Mouse (Mus musculus) forebrain, embryonic 14.5 days (tissue): ENCODE measurements at regions not wholly inside any gene's neighbourhood (a gene's known extent, or its start where the extent isn't known, plus 50 kb on each side); places are given as distances from the start of the nearest gene placed in this dataset.

Experiments
- ATAC-seq: fragments of 200-750 bp; cut with Nextera tagmentation; 2 replicates; pipeline ENCODE4 v1.8.0; 2017; ENCODE audit warnings: mild to moderate bottlenecking, moderate library complexity
- DNase-seq: peaks from one replicate; pipeline ENCODE4 v3.0.0-alpha.2; 2015; ENCODE audit warnings: low spot score
- H3K27ac ChIP-seq: fragments of 300-500 bp; sonication (generic); 2 replicates; pipeline ENCODE4 v1.5.1; 2014; ENCODE audit warnings: low read depth, mild to moderate bottlenecking, control low read depth, low read length, moderate library complexity
- H3K27me3 ChIP-seq: fragments of 300-500 bp; sonication (generic); replicated peaks from 2 replicates; pipeline ENCODE4 v1.6.1; 2014; ENCODE audit warnings: low read length, control low read depth, mixed read lengths; ENCODE audit not compliant: control insufficient read depth, insufficient read depth
- H3K36me3 ChIP-seq: fragments of 300-500 bp; sonication (generic); 2 replicates; pipeline ENCODE4 v1.6.1; 2014; ENCODE audit warnings: low read length, control low read depth; ENCODE audit not compliant: control insufficient read depth, insufficient read depth
- H3K4me1 ChIP-seq: fragments of 300-500 bp; sonication (generic); 2 replicates; pipeline ENCODE4 v1.6.1; 2014; ENCODE audit warnings: antibody characterized with exemption, low read length, control low read depth; ENCODE audit not compliant: control insufficient read depth, insufficient read depth
- H3K4me2 ChIP-seq: fragments of 300-500 bp; sonication (generic); 2 replicates; pipeline ENCODE4 v1.6.1; 2014; ENCODE audit warnings: mild to moderate bottlenecking, control low read depth, low read length
- H3K4me3 ChIP-seq: fragments of 300-500 bp; sonication (generic); 2 replicates; pipeline ENCODE4 v1.5.1; 2014; ENCODE audit warnings: low read depth, low read length, control low read depth
- H3K9ac ChIP-seq: fragments of 300-500 bp; sonication (generic); 2 replicates; pipeline ENCODE4 v1.6.1; 2014; ENCODE audit warnings: mild to moderate bottlenecking, low read length, control low read depth, moderate library complexity
- H3K9me3 ChIP-seq: fragments of 300-500 bp; sonication (generic); replicated peaks from 2 replicates; pipeline ENCODE4 v1.6.1; 2016; ENCODE audit warnings: low read length, control low read depth, mixed read lengths; ENCODE audit not compliant: control insufficient read depth
- WGBS: fragments of 180-500 bp; shearing (Covaris S2); extraction: QIAGEN DNeasy Blood & Tissue Kit; methylation state at CpG from one replicate; pipeline ENCODE4 v1.1.7; 2014; 5-methylcytosine and 5-hydroxymethylcytosine counted together

GRCm38 (mm10) chr12:42863402-42863801 lies 1346.7 kb downstream of the Dnajb9 start:
- H3K27me3 ChIP-seq: no peaks in the 10 kb centered on the region
- H3K4me2 ChIP-seq: no peak overlapping the region
- H3K9me3 ChIP-seq: no peaks in the 10 kb centered on the region
- WGBS: 95% methylated on average over 1 of the region's 1 CpGs
- ATAC-seq (peak; percentile 60; the same call in 1 of the 2 replicates), DNase-seq (peak; percentile 29)
- no peaks in the 10 kb centered on the region for H3K4me1 ChIP-seq
- H3K9ac ChIP-seq: no peak overlapping the region
- H3K4me3 ChIP-seq: no peak overlapping the region
- no peak overlapping the region for H3K27ac ChIP-seq
- H3K36me3 ChIP-seq: no peaks in the 10 kb centered on the region
